8 mouse cellular contexts compared by ENCODE assay signal in genomic region chr5:117359497-117360227, GRCm38 (mm10). TPM values are rescaled to one million over a fixed set of nuclear protein-coding genes. Genes with fewer than 3 reads are reported as not detected.
DNase-seq lines count a peak whose midpoint lies in the region; ATAC-seq and TF ChIP-seq lines count a peak whose summit lies in the region.

No protein-coding gene starts in this region.

- DNase-seq in layer of hippocampus, adult 2 months (ENCODE audit: low spot score in 2 of 2), result no peak
- DNase-seq in layer of hippocampus, adult 11-12 months (ENCODE audit: low spot score), result no peak
- peak; percentile 28 for DNase-seq in NIH3T3 (ENCODE audit: low read depth)
- no peak for DNase-seq in midbrain, postnatal 0 days (ENCODE audit: low spot score)
- DNase-seq in urinary bladder, postnatal 4 days (ENCODE audit: low spot score in 2 of 2), result no peak
- no peak for DNase-seq in embryo, embryonic 11 days

- ATAC-seq in intestine, postnatal 0 days, result no peak
- ATAC-seq in midbrain, postnatal 0 days (ENCODE audit: low FRiP score), result no peak
- no peak for ATAC-seq in erythroid progenitor cell, adult 5-6 weeks (replicated peaks; ENCODE audit: low FRiP score, poor library complexity, severe bottlenecking)

- H3K4me2 ChIP-seq in intestine, postnatal 0 days (replicated peaks; ENCODE audit: low read depth), result peak overlapping the region; percentile 24
- 0 out of 2 replicates have a peak overlapping the region, but pooled peaks have one; percentile 9 for H3K4me2 ChIP-seq in midbrain, postnatal 0 days (ENCODE audit: low read depth, low read length, poor library complexity, severe bottlenecking)

- H3K4me3 ChIP-seq in layer of hippocampus, adult 2 months, result peak overlapping the region; percentile 20; the same call in 1 of the 2 replicates
- no peak overlapping the region for H3K4me3 ChIP-seq in intestine, postnatal 0 days (ENCODE audit: low read depth, low read length)
- no peak overlapping the region for H3K4me3 ChIP-seq in midbrain, postnatal 0 days (ENCODE audit: low read depth, low read length)

- H3K9me3 ChIP-seq in intestine, postnatal 0 days (ENCODE audit: control insufficient read depth), result no peaks in the 10 kb centered on the region
- H3K9me3 ChIP-seq in midbrain, postnatal 0 days (ENCODE audit: low read length), result no peaks in the 10 kb centered on the region

- H3K27ac ChIP-seq in layer of hippocampus, adult 2 months, result peak overlapping the region; percentile 85; the same call in 1 of the 2 replicates
- peak overlapping the region; percentile 99 for H3K27ac ChIP-seq in intestine, postnatal 0 days (ENCODE audit: low read depth, low read length)
- H3K27ac ChIP-seq in midbrain, postnatal 0 days (ENCODE audit: low read depth, low read length), result no peak overlapping the region

- H3K36me3 ChIP-seq in intestine, postnatal 0 days (ENCODE audit: control insufficient read depth, insufficient read depth), result 0 out of 2 replicates have a peak, but pooled peaks cover 9% of the 10 kb centered on the region
- H3K36me3 ChIP-seq in midbrain, postnatal 0 days (ENCODE audit: insufficient read depth, low read length), result peaks cover 7% of the 10 kb centered on the region

- WGBS in intestine, postnatal 0 days, result 19% methylated on average over 7 of the region's 7 CpGs
- WGBS in midbrain, postnatal 0 days, result 33% methylated on average over 7 of the region's 7 CpGs

- TF ChIP-seq CTCF in layer of hippocampus, adult 2 months (conservative IDR thresholded peaks at IDR 0.05), result no peak
- no peak for TF ChIP-seq CTCF in intestine, postnatal 0 days (IDR thresholded peaks at IDR 0.05; ENCODE audit: low read depth)
- TF ChIP-seq CTCF in midbrain, postnatal 0 days (IDR thresholded peaks at IDR 0.05), result no peak

- peaks cover 6% of the 10 kb centered on the region for H3K4me1 ChIP-seq in intestine, postnatal 0 days (replicated peaks; ENCODE audit: control insufficient read depth, insufficient read depth, low read length)
- peaks cover 9% of the 10 kb centered on the region for H3K4me1 ChIP-seq in midbrain, postnatal 0 days (ENCODE audit: insufficient read depth, low read length)

- H3K27me3 ChIP-seq in intestine, postnatal 0 days (replicated peaks; ENCODE audit: control insufficient read depth, insufficient read depth, low read length), result no peaks in the 10 kb centered on the region
- no peaks in the 10 kb centered on the region for H3K27me3 ChIP-seq in midbrain, postnatal 0 days (ENCODE audit: insufficient read depth, low read length)

- peak overlapping the region; percentile 12; the same call in 1 of the 2 replicates for H3K9ac ChIP-seq in intestine, postnatal 0 days (ENCODE audit: low read depth, low read length)
- 0 out of 2 replicates have a peak overlapping the region, but pooled peaks have one; percentile 19 for H3K9ac ChIP-seq in midbrain, postnatal 0 days (replicated peaks; ENCODE audit: low read length, poor library complexity, severe bottlenecking)

RNA-seq across cellular contexts. Expression of gene Wsb2, which starts 2.6 kb away (rescaled TPM):
- total RNA-seq in layer of hippocampus, adult 2 months (2021), result 100 to 1,000 TPM; 262 to 264 TPM
- 125 and 130 TPM in 2 replicates for polyA plus RNA-seq in intestine, postnatal 0 days (2015; fragmentation: Nextera tagmentation; extraction: Ambion mirVana)
- 395 and 494 TPM in 2 replicates for total RNA-seq in midbrain, postnatal 0 days (2014; rRNA removed)
- polyA plus RNA-seq in midbrain, postnatal 0 days (2015; fragmentation: Nextera tagmentation; extraction: Ambion mirVana), result 336 and 360 TPM in 2 replicates
- total RNA-seq in erythroid progenitor cell, adult 5-6 weeks (2015; ENCODE audit: low replicate concordance), result 6.1 and 13.4 TPM in 2 replicates
- 3.8 and 7.7 TPM in 2 replicates for total RNA-seq in erythroid progenitor cell, adult 5-6 weeks (2017; ENCODE audit: low replicate concordance)

RNA-seq across cellular contexts. Expression of gene Rfc5, which starts 29.2 kb away (rescaled TPM):
- total RNA-seq in layer of hippocampus, adult 2 months (2021), result 10 to 100 TPM; 13.8 to 18.5 TPM
- polyA plus RNA-seq in intestine, postnatal 0 days (2015; fragmentation: Nextera tagmentation; extraction: Ambion mirVana), result 29.1 and 29.9 TPM in 2 replicates
- 12.0 and 15.2 TPM in 2 replicates for total RNA-seq in midbrain, postnatal 0 days (2014; rRNA removed)
- polyA plus RNA-seq in midbrain, postnatal 0 days (2015; fragmentation: Nextera tagmentation; extraction: Ambion mirVana), result 22.0 and 22.1 TPM in 2 replicates
- total RNA-seq in erythroid progenitor cell, adult 5-6 weeks (2015; ENCODE audit: low replicate concordance), result 26.4 and 28.8 TPM in 2 replicates
- total RNA-seq in erythroid progenitor cell, adult 5-6 weeks (2017; ENCODE audit: low replicate concordance), result 30.8 and 54.1 TPM in 2 replicates

RNA-seq across cellular contexts. Expression of gene Vsig10, which starts 40.8 kb away (rescaled TPM):
- total RNA-seq in layer of hippocampus, adult 2 months (2021), result 1 to 10 TPM; 1.5 to 2.1 TPM
- 13.9 and 14.9 TPM in 2 replicates for polyA plus RNA-seq in intestine, postnatal 0 days (2015; fragmentation: Nextera tagmentation; extraction: Ambion mirVana)
- 1.8 and 7.1 TPM in 2 replicates for total RNA-seq in midbrain, postnatal 0 days (2014; rRNA removed)
- 1.2 and 1.5 TPM in 2 replicates for polyA plus RNA-seq in midbrain, postnatal 0 days (2015; fragmentation: Nextera tagmentation; extraction: Ambion mirVana)
- not detected in 2 replicates for total RNA-seq in erythroid progenitor cell, adult 5-6 weeks (2015; ENCODE audit: low replicate concordance)
- total RNA-seq in erythroid progenitor cell, adult 5-6 weeks (2017; ENCODE audit: low replicate concordance), result 0.98 TPM in 1 of 2 replicates, not detected in the other

RNA-seq across cellular contexts. Expression of gene Ksr2, which starts 54.1 kb away (rescaled TPM):
- total RNA-seq in layer of hippocampus, adult 2 months (2021), result 10 to 100 TPM; 40.3 to 44.6 TPM
- 0.12 and 0.24 TPM in 2 replicates for polyA plus RNA-seq in intestine, postnatal 0 days (2015; fragmentation: Nextera tagmentation; extraction: Ambion mirVana)
- 14.5 and 16.0 TPM in 2 replicates for total RNA-seq in midbrain, postnatal 0 days (2014; rRNA removed)
- 6.7 and 8.9 TPM in 2 replicates for polyA plus RNA-seq in midbrain, postnatal 0 days (2015; fragmentation: Nextera tagmentation; extraction: Ambion mirVana)
- total RNA-seq in erythroid progenitor cell, adult 5-6 weeks (2015; ENCODE audit: low replicate concordance), result under 0.01 and 0.36 TPM in 2 replicates
- total RNA-seq in erythroid progenitor cell, adult 5-6 weeks (2017; ENCODE audit: low replicate concordance), result not detected in 2 replicates

Comparison
In these comparisons a context has a peak if more than half of its experiments do, and no peak if none do; other contexts are left out.
1. RNA of gene Wsb2, which starts 2.6 kb away (total RNA-seq): 395 to 494 TPM in midbrain, postnatal 0 days and 262 to 264 TPM in layer of hippocampus, adult 2 months; 3.8 to 13.4 TPM in erythroid progenitor cell, adult 5-6 weeks; every median in the first group is over 10 times any median in the second.